Mouse (Mus musculus): ENCODE data around the gene Gm5134. TPM values are rescaled to one million over a fixed set of nuclear protein-coding genes. Genes with fewer than 3 reads are reported as not detected.

Gm5134 gene
- total RNA-seq, 2 experiments from 2014 or later, result 0.35 to 0.79 TPM

DNA sequence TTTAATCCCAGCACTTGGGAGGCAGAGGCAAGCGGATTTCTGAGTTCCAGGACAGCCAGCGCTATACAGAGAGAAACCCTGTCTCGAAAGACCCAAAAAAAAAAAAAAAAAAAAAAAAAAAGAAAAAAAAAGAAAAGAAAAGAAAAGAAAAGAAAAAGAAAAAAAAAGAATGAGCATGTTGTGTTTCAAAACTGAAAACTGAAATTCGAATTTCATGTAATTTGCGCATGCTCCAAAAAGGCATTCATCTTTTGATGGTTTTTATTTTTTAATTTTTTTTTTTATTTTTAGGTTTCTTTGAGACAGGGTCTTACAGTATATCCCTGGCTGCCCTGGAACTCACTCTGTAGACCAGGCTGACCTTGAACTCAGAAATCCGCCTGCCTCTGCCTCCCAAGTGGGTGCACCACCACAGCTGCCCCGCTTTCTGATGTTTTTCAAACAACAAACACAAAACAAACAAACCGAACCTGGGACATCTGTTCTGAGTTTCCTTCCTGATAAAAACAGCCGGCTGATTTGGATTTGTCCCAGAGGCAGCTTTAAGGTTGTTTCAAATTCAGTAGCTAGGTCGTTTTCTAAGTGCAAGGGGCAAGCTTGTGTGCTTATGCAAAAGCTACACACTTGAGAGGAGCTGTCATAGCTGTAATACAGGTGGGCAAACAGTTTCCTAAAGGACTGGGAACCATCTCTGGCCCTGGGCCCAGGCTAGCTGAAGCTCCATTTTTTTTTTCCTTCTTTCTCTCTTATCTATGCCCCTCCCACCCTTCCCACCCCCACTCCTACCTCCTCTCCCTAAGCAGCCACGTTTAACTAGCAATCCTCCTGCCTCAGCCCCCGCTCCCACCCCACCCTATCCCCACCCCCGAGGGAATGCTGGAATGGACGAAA lies 77.4 kb downstream of the Gm5134 start:
- ATAC-seq (replicated peaks; ENCODE audit: poor library complexity), result peak; percentile 18

DNA sequence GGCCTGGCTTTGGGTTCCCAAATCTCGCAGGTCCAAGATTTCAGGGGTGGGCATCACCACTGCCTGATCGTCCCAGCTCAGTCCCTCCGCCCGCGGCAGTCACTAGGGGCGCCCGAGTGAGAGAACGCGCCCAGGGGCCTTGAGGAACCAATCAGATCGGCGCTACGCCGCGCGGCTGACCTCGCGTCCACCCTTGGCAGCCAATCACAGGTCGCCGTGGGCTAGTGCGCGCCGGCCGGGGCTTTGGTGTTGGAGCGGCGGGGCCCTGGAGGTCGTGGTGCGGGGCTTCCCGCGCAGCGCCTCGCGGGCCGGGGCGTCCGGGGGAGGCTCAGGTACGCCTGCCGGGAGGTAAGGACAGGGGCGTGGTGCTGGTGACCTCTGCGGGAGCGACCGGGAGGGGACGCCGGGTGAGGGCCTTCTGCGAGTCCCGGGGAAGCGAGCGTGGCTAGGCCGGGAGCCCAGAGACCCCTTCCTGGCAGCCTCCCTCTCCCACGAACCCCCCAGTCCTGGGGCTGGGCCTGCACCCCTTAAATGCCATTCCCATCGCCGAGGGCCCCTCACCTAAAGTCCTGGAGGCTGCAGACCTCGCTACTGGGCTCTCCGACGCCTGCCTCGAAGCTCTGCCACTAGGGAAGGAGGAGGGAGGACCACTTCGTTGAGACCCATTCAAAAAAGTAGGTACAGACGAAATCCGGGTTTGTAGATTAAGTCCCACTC lies 78.2 kb downstream of the Gm5134 start, which contains the start of gene Zfp280b:
Gene Zfp280b (plus strand): TSS at position 249 of the 717 bp plus-strand sequence.
- ATAC-seq (replicated peaks; ENCODE audit: poor library complexity), result peak; percentile 99

DNA sequence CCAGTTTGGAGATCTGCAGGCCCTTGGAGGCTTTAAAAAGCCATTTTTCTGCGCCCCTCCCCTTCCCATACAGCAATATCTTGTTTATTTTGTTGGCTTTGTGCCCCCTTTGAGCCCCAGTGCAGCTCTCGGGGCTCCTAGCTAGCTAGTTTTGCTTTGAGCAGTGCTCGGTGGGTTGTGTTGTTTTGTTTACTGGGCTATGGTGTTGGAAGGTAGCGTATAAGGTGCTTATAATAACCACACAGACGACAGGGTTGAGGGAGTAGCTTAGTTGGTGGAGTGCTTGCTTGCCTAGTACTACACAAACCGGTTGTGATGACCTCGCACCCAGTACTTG lies 78.8 kb downstream of the Gm5134 start:
- ATAC-seq (replicated peaks; ENCODE audit: poor library complexity), result 0 out of 2 replicates have a peak, but pooled peaks have one; percentile 2

DNA sequence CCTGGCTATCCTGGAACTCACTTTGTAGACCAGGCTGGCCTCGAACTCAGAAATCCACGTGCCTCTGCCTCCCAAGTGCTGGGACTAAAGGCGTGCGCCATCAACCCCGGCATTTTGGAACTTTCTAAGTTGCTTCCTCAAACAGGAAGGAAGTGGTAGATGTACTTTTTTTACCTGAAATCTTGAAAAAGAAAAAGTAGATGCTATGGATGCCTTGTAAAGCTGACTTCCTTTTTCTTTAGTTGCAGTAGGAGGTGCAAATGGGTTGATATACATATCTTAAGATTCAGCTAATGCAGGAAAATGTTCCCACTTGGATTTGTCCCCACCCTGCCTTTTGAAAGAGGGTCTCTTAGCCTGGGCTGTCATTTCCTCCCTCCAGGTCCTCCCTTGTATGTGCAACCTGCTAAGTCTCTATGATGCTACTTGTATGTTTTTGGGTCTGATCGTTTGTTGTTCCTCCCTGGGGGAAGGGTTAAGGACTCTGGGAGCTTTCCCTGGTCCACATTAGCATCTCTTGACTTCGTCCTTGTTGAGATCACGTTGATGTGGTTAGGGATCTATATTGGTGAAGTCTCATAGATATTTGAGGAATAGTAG lies 79.8 kb downstream of the Gm5134 start:
- no peak for ATAC-seq (replicated peaks; ENCODE audit: poor library complexity)

DNA sequence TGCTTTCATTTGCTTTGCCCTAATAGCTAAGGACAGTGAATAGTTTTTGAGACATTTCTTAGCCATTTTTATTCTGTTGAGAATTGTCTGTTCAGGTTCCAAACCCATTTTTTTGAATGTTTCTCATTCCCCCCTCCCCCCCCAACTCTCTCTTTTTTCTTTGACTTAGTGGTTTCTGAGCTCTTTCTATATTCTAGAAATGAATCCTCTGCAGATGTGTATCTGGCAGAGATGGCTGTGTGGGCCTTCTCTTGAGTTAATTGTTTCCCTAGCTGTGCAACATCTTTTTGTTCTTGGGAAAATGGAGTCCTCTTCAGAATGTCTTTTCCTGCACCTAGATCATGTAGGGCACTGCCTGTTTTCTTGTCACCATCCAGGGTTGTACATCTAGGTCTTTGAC lies 81.0 kb downstream of the Gm5134 start:
- ATAC-seq (replicated peaks; ENCODE audit: poor library complexity), result no peak

DNA sequence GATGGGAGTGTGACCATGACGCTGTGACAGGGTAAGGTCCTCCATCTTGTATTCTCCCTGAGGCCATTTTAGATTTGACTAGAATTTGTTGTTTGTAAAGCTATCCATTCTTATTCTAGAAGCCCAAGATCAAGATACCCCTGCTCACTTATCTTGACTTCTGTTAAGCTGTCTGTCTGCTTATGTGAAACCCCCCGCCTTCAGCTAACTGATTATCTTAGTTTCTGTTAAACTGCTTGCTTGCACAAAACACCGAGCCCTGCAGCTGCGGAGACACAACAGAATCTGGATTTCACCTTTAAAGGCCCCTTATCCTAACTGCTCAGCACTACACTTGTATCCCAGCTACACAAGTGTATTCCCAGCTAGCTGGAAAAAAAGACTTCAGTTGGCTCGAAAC lies 82.6 kb downstream of the Gm5134 start:
- ATAC-seq (replicated peaks; ENCODE audit: poor library complexity), result no peak

DNA sequence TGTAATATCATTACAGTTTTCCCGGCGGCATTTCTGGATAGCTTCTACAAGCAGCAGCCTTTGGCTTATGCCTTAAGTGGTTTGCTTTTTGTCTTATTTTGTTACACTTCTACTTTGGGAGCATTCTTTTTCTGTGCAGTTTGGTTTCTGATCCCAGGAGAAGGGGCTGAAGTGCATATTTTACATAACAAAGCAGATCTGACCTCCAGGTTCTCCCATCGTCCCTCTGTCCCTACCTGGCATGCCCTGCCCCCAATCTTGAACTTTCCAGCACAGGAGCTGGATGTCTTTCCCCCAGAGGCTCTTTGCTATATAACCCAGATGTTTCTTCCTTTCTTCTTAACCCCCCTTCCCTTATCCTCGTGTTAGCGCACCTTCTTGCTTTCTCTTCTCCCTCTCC lies 91.0 kb downstream of the Gm5134 start:
- ATAC-seq (replicated peaks; ENCODE audit: poor library complexity), result no peak

- ATAC-seq (replicated peaks; ENCODE audit: poor library complexity), result no peak
These were observed 92.4 kb downstream of the Gm5134 start for GRCm38 (mm10) chr10:76046754-76047153.

GRCm38 (mm10) chr10:76047182-76047869 lies 93.0 kb downstream of the Gm5134 start:
- ATAC-seq (replicated peaks; ENCODE audit: poor library complexity), result no peak

GRCm38 (mm10) chr10:76048967-76049366 lies 94.7 kb downstream of the Gm5134 start:
- no peak for ATAC-seq (replicated peaks; ENCODE audit: poor library complexity)

GRCm38 (mm10) chr10:76051860-76052259 lies 97.5 kb downstream of the Gm5134 start:
- no peak for ATAC-seq (replicated peaks; ENCODE audit: poor library complexity)

Other genes with a start within 250 kb of the Gm5134 start
- 32.0 and 36.5 TPM in 2 replicates for gene Cabin1, start 190.2 kb upstream of the Gm5134 start, total RNA-seq (2015)
- gene Cabin1, start 190.2 kb upstream of the Gm5134 start, total RNA-seq (2017), result 29.6 and 37.8 TPM in 2 replicates
- gene Ddt, start 181.1 kb upstream of the Gm5134 start, total RNA-seq (2015), result 51.7 and 60.3 TPM in 2 replicates
- gene Ddt, start 181.1 kb upstream of the Gm5134 start, total RNA-seq (2017), result 54.4 and 60.1 TPM in 2 replicates
- not detected in 2 replicates for gene Gm20441, start 173.6 kb upstream of the Gm5134 start, total RNA-seq (2015)
- not detected in 2 replicates for gene Gm20441, start 173.6 kb upstream of the Gm5134 start, total RNA-seq (2017)
- 4.9 and 5.5 TPM in 2 replicates for gene Gstt3, start 173.1 kb upstream of the Gm5134 start, total RNA-seq (2015)
- 3.2 and 4.7 TPM in 2 replicates for gene Gstt3, start 173.1 kb upstream of the Gm5134 start, total RNA-seq (2017)
- not detected in 2 replicates for gene Gstt1, start 155.9 kb upstream of the Gm5134 start, total RNA-seq (2015)
- 2.3 TPM in 1 of 2 replicates, not detected in the other for gene Gstt1, start 155.9 kb upstream of the Gm5134 start, total RNA-seq (2017)
- not detected in 2 replicates for gene Gstt4, start 132.0 kb upstream of the Gm5134 start, total RNA-seq (2015)
- not detected in 2 replicates for gene Gstt4, start 132.0 kb upstream of the Gm5134 start, total RNA-seq (2017)
- gene Gstt2, start 117.1 kb upstream of the Gm5134 start, total RNA-seq (2015), result 23.8 and 24.1 TPM in 2 replicates
- gene Gstt2, start 117.1 kb upstream of the Gm5134 start, total RNA-seq (2017), result 14.2 and 21.6 TPM in 2 replicates
- 477 and 576 TPM in 2 replicates for gene Mif, start 94.3 kb upstream of the Gm5134 start, total RNA-seq (2015)
- 746 and 790 TPM in 2 replicates for gene Mif, start 94.3 kb upstream of the Gm5134 start, total RNA-seq (2017)
- 0.54 and 0.64 TPM in 2 replicates for gene Derl3, start 61.1 kb upstream of the Gm5134 start, total RNA-seq (2015)
- 0.95 and 2.2 TPM in 2 replicates for gene Derl3, start 61.1 kb upstream of the Gm5134 start, total RNA-seq (2017)
- 66.3 and 72.0 TPM in 2 replicates for gene Smarcb1, start 32.9 kb upstream of the Gm5134 start, total RNA-seq (2015)
- 77.3 and 86.5 TPM in 2 replicates for gene Smarcb1, start 32.9 kb upstream of the Gm5134 start, total RNA-seq (2017)
- gene Chchd10, start 21.4 kb upstream of the Gm5134 start, total RNA-seq (2015), result 54.0 and 55.0 TPM in 2 replicates
- gene Chchd10, start 21.4 kb upstream of the Gm5134 start, total RNA-seq (2017), result 33.1 and 34.4 TPM in 2 replicates
- 0.57 TPM in 1 of 2 replicates, not detected in the other for gene Mmp11, start 18.0 kb upstream of the Gm5134 start, total RNA-seq (2015)
- 10.1 TPM in 1 of 2 replicates, not detected in the other for gene Mmp11, start 18.0 kb upstream of the Gm5134 start, total RNA-seq (2017)
- gene Gm867, start 13.8 kb upstream of the Gm5134 start, total RNA-seq (2015), result not detected in 2 replicates
- not detected in 2 replicates for gene Gm867, start 13.8 kb upstream of the Gm5134 start, total RNA-seq (2017)
- 1.5 TPM in 1 of 2 replicates, not detected in the other for gene Vpreb3, start 11.5 kb upstream of the Gm5134 start, total RNA-seq (2015)
- not detected in 2 replicates for gene Vpreb3, start 11.5 kb upstream of the Gm5134 start, total RNA-seq (2017)
- gene Zfp280b, start 78.1 kb downstream of the Gm5134 start, total RNA-seq (2015), result 7.4 and 8.7 TPM in 2 replicates
- gene Zfp280b, start 78.1 kb downstream of the Gm5134 start, total RNA-seq (2017), result 5.7 and 8.0 TPM in 2 replicates
- not detected in 2 replicates for gene Slc5a4b, start 156.4 kb downstream of the Gm5134 start, total RNA-seq (2015)
- not detected in 2 replicates for gene Slc5a4b, start 156.4 kb downstream of the Gm5134 start, total RNA-seq (2017)
- not detected in 2 replicates for gene Slc5a4a, start 192.9 kb downstream of the Gm5134 start, total RNA-seq (2015)
- not detected in 2 replicates for gene Slc5a4a, start 192.9 kb downstream of the Gm5134 start, total RNA-seq (2017)

Measured in megakaryocyte progenitor cell, adult 5-6 weeks (primary cell).